In genomic region chr5:124931076-124931475, GRCm38 (mm10) we compare ENCODE assay signal across 10 mouse cellular contexts.
DNase-seq lines count a peak whose midpoint lies in the region; ATAC-seq lines count a peak whose summit lies in the region.
"Had no signal": no experiment of that assay in that cellular context is flagged by ENCODE, and none has a peak within 500 bp of the region (broad histone marks: within the 10 kb centered on the region; RNA-seq: fewer than 3 reads in every experiment).

No protein-coding gene starts in this region.

- 17% methylated on average over 8 of the region's 8 CpGs for WGBS in embryonic facial prominence, embryonic 10.5 days
- WGBS in forebrain, embryonic 14.5 days, result 7% methylated on average over 8 of the region's 8 CpGs
- 19% methylated on average over 8 of the region's 8 CpGs for WGBS in limb, embryonic 13.5 days
- 16% methylated on average over 8 of the region's 8 CpGs for WGBS in neural tube, embryonic 14.5 days

- 0 out of 2 replicates have a peak, but pooled peaks have one; percentile 37 for ATAC-seq in forebrain, embryonic 14.5 days
- ATAC-seq in limb, embryonic 13.5 days (ENCODE audit: low FRiP score, low read depth), result peak; percentile 26; the same call in 1 of the 2 replicates
- ATAC-seq in neural tube, embryonic 14.5 days (ENCODE audit: low read depth), result peak; percentile 28; the same call in 1 of the 2 replicates

- peaks cover 4% of the 10 kb centered on the region; the same call in 1 of the 2 replicates for H3K9me3 ChIP-seq in embryonic facial prominence, embryonic 10.5 days
- H3K9me3 ChIP-seq in forebrain, embryonic 14.5 days (replicated peaks; ENCODE audit: control insufficient read depth, low read length), result 0 out of 2 replicates have a peak, but pooled peaks cover 3% of the 10 kb centered on the region
- H3K9me3 ChIP-seq in limb, embryonic 13.5 days, result no peaks in the 10 kb centered on the region
- H3K9me3 ChIP-seq in neural tube, embryonic 14.5 days (ENCODE audit: control insufficient read depth, low read length), result no peaks in the 10 kb centered on the region

- peaks cover 27% of the 10 kb centered on the region for H3K4me1 ChIP-seq in embryonic facial prominence, embryonic 10.5 days
- H3K4me1 ChIP-seq in forebrain, embryonic 14.5 days (ENCODE audit: control insufficient read depth, insufficient read depth, low read length), result peaks cover 9% of the 10 kb centered on the region
- H3K4me1 ChIP-seq in limb, embryonic 13.5 days, result peaks cover 27% of the 10 kb centered on the region
- H3K4me1 ChIP-seq in neural tube, embryonic 14.5 days (ENCODE audit: control insufficient read depth, insufficient read depth, low read length), result 0 out of 2 replicates have a peak, but pooled peaks cover 7% of the 10 kb centered on the region

- peak overlapping the region; percentile 83 for H3K27ac ChIP-seq in embryonic facial prominence, embryonic 10.5 days (replicated peaks)
- H3K27ac ChIP-seq in forebrain, embryonic 14.5 days (ENCODE audit: low read depth, low read length), result no peak overlapping the region
- H3K27ac ChIP-seq in limb, embryonic 13.5 days, result peak overlapping the region; percentile 90
- H3K27ac ChIP-seq in neural tube, embryonic 14.5 days (ENCODE audit: low read depth, low read length), result 0 out of 2 replicates have a peak overlapping the region, but pooled peaks have one; percentile 8

- no peaks in the 10 kb centered on the region for H3K36me3 ChIP-seq in embryonic facial prominence, embryonic 10.5 days (replicated peaks)
- H3K36me3 ChIP-seq in forebrain, embryonic 14.5 days (ENCODE audit: control insufficient read depth, insufficient read depth, low read length), result no peaks in the 10 kb centered on the region
- no peaks in the 10 kb centered on the region for H3K36me3 ChIP-seq in limb, embryonic 13.5 days
- H3K36me3 ChIP-seq in neural tube, embryonic 14.5 days (ENCODE audit: control insufficient read depth, insufficient read depth, low read length), result no peaks in the 10 kb centered on the region

- no peaks in the 10 kb centered on the region for H3K27me3 ChIP-seq in embryonic facial prominence, embryonic 10.5 days (replicated peaks; ENCODE audit: low read depth, poor library complexity, severe bottlenecking)
- H3K27me3 ChIP-seq in forebrain, embryonic 14.5 days (replicated peaks; ENCODE audit: control insufficient read depth, insufficient read depth, low read length), result no peaks in the 10 kb centered on the region
- no peaks in the 10 kb centered on the region for H3K27me3 ChIP-seq in limb, embryonic 13.5 days
- H3K27me3 ChIP-seq in neural tube, embryonic 14.5 days (ENCODE audit: control insufficient read depth, insufficient read depth, low read length), result no peaks in the 10 kb centered on the region

- peak overlapping the region; percentile 0; the same call in 1 of the 2 replicates for H3K9ac ChIP-seq in forebrain, embryonic 14.5 days (ENCODE audit: low read length)
- H3K9ac ChIP-seq in limb, embryonic 13.5 days, result peak overlapping the region; percentile 35
- H3K9ac ChIP-seq in neural tube, embryonic 14.5 days (replicated peaks; ENCODE audit: low read depth, low read length), result no peak overlapping the region

- H3K4me3 ChIP-seq in embryonic facial prominence, embryonic 10.5 days, result no peak overlapping the region
- H3K4me3 ChIP-seq in forebrain, embryonic 14.5 days (ENCODE audit: low read depth, low read length), result no peak overlapping the region
- H3K4me3 ChIP-seq in limb, embryonic 13.5 days, result no peak overlapping the region
- H3K4me3 ChIP-seq in neural tube, embryonic 14.5 days (ENCODE audit: low read depth, low read length), result no peak overlapping the region

- peak; percentile 38 for DNase-seq in embryonic facial prominence, embryonic 10.5 days (ENCODE audit: low spot score)
- DNase-seq in forebrain, embryonic 14.5 days (ENCODE audit: low spot score), result peak; percentile 44
- no peak for DNase-seq in urinary bladder, postnatal 10 days (ENCODE audit: low spot score)
- DNase-seq in cerebellum, postnatal 10 days, result no peak
- no peak for DNase-seq in thymus, postnatal 14 days
- DNase-seq: cerebellum, postnatal 14 days; kidney, postnatal 10 days; thymus, postnatal 25 days had no signal

- no peak overlapping the region for H3K4me2 ChIP-seq in forebrain, embryonic 14.5 days (ENCODE audit: low read length)
- H3K4me2 ChIP-seq in limb, embryonic 13.5 days (replicated peaks), result peak overlapping the region; percentile 15; the same call in 1 of the 2 replicates
- no peak overlapping the region for H3K4me2 ChIP-seq in neural tube, embryonic 14.5 days (ENCODE audit: low read depth, low read length)

Comparison
In these comparisons a context has a peak if more than half of its experiments do, and no peak if none do; other contexts are left out.
1. DNase-seq: peak in embryonic facial prominence, embryonic 10.5 days (single experiment) and forebrain, embryonic 14.5 days (single experiment); none in urinary bladder, postnatal 10 days (single experiment), cerebellum, postnatal 10 days (0 of 2) and thymus, postnatal 14 days (single experiment).
2. Peak in every context shown above with its lines, with median percentiles within 50 percentile points of each other: ATAC-seq.